Mouse (Mus musculus) lung, embryonic 16.5 days (tissue): ENCODE data around the gene Mmp24. TPM values are rescaled to one million over a fixed set of nuclear protein-coding genes. Genes with fewer than 3 reads are reported as not detected.
A peak's percentile ranks its signal among the peaks of the same experiment; 100 is the strongest.
"Not testable (repeated sequence)": the region's sequence is repeated elsewhere in the genome, so short reads cannot be mapped to it uniquely, and the experiment has no call there.

Source experiments
- ATAC-seq: fragments of 200-750 bp; cut with Nextera tagmentation; 2 replicates; pipeline ENCODE4 v1.8.0; 2017; ENCODE audit warnings: low read depth, mild to moderate bottlenecking, moderate library complexity
- H3K27ac ChIP-seq: fragments of 300-500 bp; sonication (generic); 2 replicates; pipeline ENCODE4 v1.5.1; 2014; ENCODE audit warnings: mild to moderate bottlenecking, control low read depth, low read length
- H3K27me3 ChIP-seq: fragments of 300-500 bp; sonication (generic); 2 replicates; pipeline ENCODE4 v1.6.1; 2014; ENCODE audit warnings: low read depth, low read length, mixed read lengths; ENCODE audit not compliant: control insufficient read depth, insufficient read depth
- H3K36me3 ChIP-seq: fragments of 300-500 bp; sonication (generic); 2 replicates; pipeline ENCODE4 v1.6.1; 2014; ENCODE audit warnings: low read length; ENCODE audit not compliant: control insufficient read depth, insufficient read depth
- H3K4me1 ChIP-seq: fragments of 300-500 bp; sonication (generic); replicated peaks from 2 replicates; pipeline ENCODE4 v1.6.1; 2014; ENCODE audit warnings: low read length, mixed read lengths; ENCODE audit not compliant: control insufficient read depth, insufficient read depth
- H3K4me2 ChIP-seq: fragments of 300-500 bp; sonication (generic); 2 replicates; pipeline ENCODE4 v1.6.1; 2014; ENCODE audit warnings: low read depth, low read length, control low read depth
- H3K4me3 ChIP-seq: fragments of 300-500 bp; sonication (generic); 2 replicates; pipeline ENCODE4 v1.5.1; 2014; ENCODE audit warnings: mild to moderate bottlenecking, low read length, control low read depth
- H3K9ac ChIP-seq: fragments of 300-500 bp; sonication (generic); 2 replicates; pipeline ENCODE4 v1.6.1; 2014; ENCODE audit warnings: low read length, control low read depth
- H3K9me3 ChIP-seq: fragments of 300-500 bp; sonication (generic); 2 replicates; pipeline ENCODE4 v1.6.1; 2016; ENCODE audit warnings: low read length; ENCODE audit not compliant: control insufficient read depth
- WGBS: fragments of 180-500 bp; shearing (Covaris S2); extraction: QIAGEN DNeasy Blood & Tissue Kit; methylation state at CpG from one replicate; pipeline ENCODE4 v1.1.7; 2014; 5-methylcytosine and 5-hydroxymethylcytosine counted together
- polyA plus RNA-seq: library from polyadenylated mRNA; unstranded; fragments of >200 nt; fragmentation: Nextera tagmentation; extraction: Ambion mirVana; gene quantifications from 2 replicates; pipeline ENCODE4 v1.2.1, GENCODE M21; 2015

Mmp24 gene
- polyA plus RNA-seq: 0.06 and 0.09 TPM in 2 replicates

DNA sequence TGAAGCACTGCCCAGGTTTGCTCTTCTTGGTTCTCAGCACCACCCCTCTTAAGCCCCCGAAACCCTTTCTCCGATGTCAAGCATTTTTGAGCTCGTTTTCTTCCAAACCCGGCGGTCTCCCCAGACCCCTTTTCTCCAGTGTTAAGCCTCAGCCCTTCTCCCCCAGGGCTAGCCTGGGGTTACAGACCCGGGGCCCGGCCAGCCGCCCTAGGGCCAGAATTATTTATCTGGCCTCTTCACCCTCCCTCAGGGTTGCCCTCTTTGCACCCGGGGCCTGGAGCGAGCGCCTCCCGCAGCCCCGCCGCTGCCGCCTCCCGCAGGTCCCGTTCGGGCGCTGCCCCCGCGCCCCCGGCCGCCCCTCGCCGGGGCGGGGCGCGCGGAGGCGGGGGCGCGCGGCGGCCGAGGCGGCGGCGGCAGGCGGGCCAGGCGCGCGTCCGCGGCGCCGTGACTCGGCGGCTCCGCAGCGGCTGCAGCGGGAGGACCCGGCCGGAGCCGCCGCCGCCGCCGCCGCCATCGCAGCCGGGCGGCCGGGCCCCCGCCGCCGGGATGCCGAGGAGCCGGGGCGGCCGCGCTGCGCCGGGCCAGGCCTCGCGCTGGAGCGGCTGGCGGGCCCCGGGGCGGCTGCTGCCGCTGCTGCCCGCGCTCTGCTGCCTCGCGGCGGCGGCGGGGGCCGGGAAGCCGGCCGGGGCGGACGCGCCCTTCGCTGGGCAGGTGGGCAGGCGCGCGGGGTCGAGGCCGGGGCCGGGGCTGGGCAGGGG lies at the start of gene Mmp24:
TSS of gene Mmp24 (plus strand) at position 416 of the 758 bp plus-strand sequence.
- no peaks in the 10 kb centered on the region for H3K9me3 ChIP-seq
- H3K36me3 ChIP-seq: no peaks in the 10 kb centered on the region
- no peak within 1 kb of the TSS for H3K27ac ChIP-seq
- 6% methylated on average over 20 of the region's 100 CpGs for WGBS
- peaks cover 4% of the 10 kb centered on the region; the same call in 1 of the 2 replicates for H3K4me1 ChIP-seq
- H3K27me3 ChIP-seq: peaks cover 48% of the 10 kb centered on the region
- no peak within 1 kb of the TSS for H3K9ac ChIP-seq
- peak; percentile 59; the same call in 1 of the 2 replicates for ATAC-seq
- H3K4me3 ChIP-seq: peak within 1 kb of the TSS; percentile 57
- H3K4me2 ChIP-seq: peak within 1 kb of the TSS; percentile 98

DNA sequence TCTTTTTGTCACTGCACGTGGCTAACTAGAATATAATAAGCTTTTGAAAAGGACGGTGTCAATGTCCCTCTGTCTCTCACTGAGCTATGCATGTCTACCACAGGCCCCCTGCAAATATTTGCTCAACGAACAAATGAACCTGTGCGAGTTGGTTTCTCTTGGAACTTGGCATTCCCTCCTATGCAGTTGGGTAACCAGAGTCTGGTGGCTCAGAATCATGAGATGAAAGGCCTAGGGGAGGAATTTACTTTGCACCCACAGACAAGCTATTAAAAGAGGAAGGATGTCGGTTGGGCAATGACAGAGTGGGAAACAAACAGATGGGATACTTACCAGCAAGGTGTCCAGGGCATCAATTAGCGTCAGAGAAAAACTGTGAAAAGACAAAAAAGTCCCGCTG lies 48.8 kb upstream of the Mmp24 start:
- 63% methylated on average over 7 of the region's 7 CpGs for WGBS
- Histone ChIP-seq H3K4me1 (peaks cover 6% of the 10 kb centered on the region), H3K27me3 (no peaks in the 10 kb centered on the region), H3K9me3 (no peaks in the 10 kb centered on the region), H3K4me3 (no peak overlapping the region), H3K9ac (no peak overlapping the region), H3K27ac (no peak overlapping the region), H3K4me2 (no peak overlapping the region), H3K36me3 (no peaks in the 10 kb centered on the region; the same call in 1 of the 2 replicates)
- ATAC-seq: no peak

DNA sequence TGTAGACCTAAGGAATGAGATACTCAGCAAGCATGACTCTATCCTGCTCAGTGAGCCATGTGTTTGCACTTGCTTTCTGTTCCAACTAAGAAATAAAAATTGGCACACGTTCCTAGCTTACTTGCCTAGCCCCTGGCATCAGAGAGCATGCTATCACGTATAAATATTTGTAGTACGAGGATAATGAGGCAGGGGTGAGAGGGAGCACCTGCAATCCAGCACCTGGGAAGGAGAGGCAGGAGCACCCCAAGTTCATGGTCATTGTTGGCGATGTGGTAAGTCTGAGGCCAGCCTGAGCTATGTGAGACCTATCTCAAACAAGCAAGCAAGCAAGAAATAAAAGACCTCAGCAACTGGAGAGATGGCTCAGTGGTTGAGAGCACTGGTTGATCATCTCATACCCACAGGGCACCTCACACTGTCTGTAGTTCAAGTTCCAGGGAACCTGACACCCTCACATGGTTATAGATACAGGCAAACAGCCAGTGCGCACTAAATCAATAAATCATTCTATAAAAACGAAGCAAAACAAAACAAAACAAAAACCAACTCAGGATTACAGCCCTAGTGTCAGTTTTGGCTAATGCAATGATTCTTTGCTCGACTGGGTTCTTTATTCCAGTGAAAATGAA lies 47.3 kb upstream of the Mmp24 start:
- H3K4me1 ChIP-seq: peaks cover 6% of the 10 kb centered on the region
- no peaks in the 10 kb centered on the region for H3K9me3 ChIP-seq
- H3K4me2 ChIP-seq: no peak overlapping the region; the same call in 1 of the 2 replicates
- 56% methylated on average over 7 of the region's 7 CpGs for WGBS
- H3K27me3 ChIP-seq: no peaks in the 10 kb centered on the region; the same call in 1 of the 2 replicates
- no peaks in the 10 kb centered on the region; the same call in 1 of the 2 replicates for H3K36me3 ChIP-seq
- no peak overlapping the region for H3K9ac ChIP-seq
- H3K4me3 ChIP-seq: no peak overlapping the region
- no peak overlapping the region for H3K27ac ChIP-seq
- ATAC-seq: no peak

GRCm38 (mm10) chr2:155728742-155729141 lies 46.4 kb upstream of the Mmp24 start:
- H3K4me3 ChIP-seq: peak overlapping the region; percentile 93
- no peak for ATAC-seq
- H3K9me3 ChIP-seq: no peaks in the 10 kb centered on the region
- H3K27me3 ChIP-seq: no peaks in the 10 kb centered on the region; the same call in 1 of the 2 replicates
- H3K27ac ChIP-seq: no peak overlapping the region
- peaks cover 6% of the 10 kb centered on the region for H3K4me1 ChIP-seq
- peak overlapping the region; percentile 75 for H3K4me2 ChIP-seq
- WGBS: 3% methylated on average over 15 of the region's 15 CpGs
- H3K36me3 ChIP-seq: no peaks in the 10 kb centered on the region; the same call in 1 of the 2 replicates
- peak overlapping the region; percentile 82 for H3K9ac ChIP-seq

GRCm38 (mm10) chr2:155729158-155729645 lies 45.9 kb upstream of the Mmp24 start, which contains the start of gene Edem2:
Gene Edem2, minus strand, starts transcription at chr2:155729475.
- peak; percentile 96 for ATAC-seq
- 0% methylated on average over 33 of the region's 33 CpGs for WGBS
- Histone ChIP-seq H3K4me3 (peak within 1 kb of the TSS; percentile 93), H3K27me3 (no peaks in the 10 kb centered on the region; the same call in 1 of the 2 replicates), H3K27ac (no peak within 1 kb of the TSS), H3K9ac (peak within 1 kb of the TSS; percentile 82), H3K36me3 (no peaks in the 10 kb centered on the region; the same call in 1 of the 2 replicates), H3K9me3 (no peaks in the 10 kb centered on the region), H3K4me1 (peaks cover 6% of the 10 kb centered on the region), H3K4me2 (peak within 1 kb of the TSS; percentile 75)

- Histone ChIP-seq H3K9me3 (no peaks in the 10 kb centered on the region), H3K27ac (no peak overlapping the region), H3K9ac (no peak overlapping the region), H3K4me2 (no peak overlapping the region), H3K4me1 (no peaks in the 10 kb centered on the region), H3K36me3 (no peaks in the 10 kb centered on the region), H3K27me3 (no peaks in the 10 kb centered on the region; the same call in 1 of the 2 replicates), H3K4me3 (no peak overlapping the region)
- ATAC-seq: no peak
- 49% methylated on average over 5 of the region's 5 CpGs for WGBS
Observed at GRCm38 (mm10) chr2:155735080-155735479, 40.1 kb upstream of the Mmp24 start.

GRCm38 (mm10) chr2:155735766-155736165 lies 39.4 kb upstream of the Mmp24 start, which contains the start of gene Gm17581:
Gene Gm17581, minus strand, starts transcription at chr2:155735866.
- H3K9me3 ChIP-seq, H3K9ac ChIP-seq, H3K4me3 ChIP-seq, ATAC-seq, H3K4me1 ChIP-seq, H3K36me3 ChIP-seq, H3K27me3 ChIP-seq, H3K4me2 ChIP-seq, H3K27ac ChIP-seq: not testable (repeated sequence)
- 82% methylated on average over 5 of the region's 5 CpGs for WGBS

DNA sequence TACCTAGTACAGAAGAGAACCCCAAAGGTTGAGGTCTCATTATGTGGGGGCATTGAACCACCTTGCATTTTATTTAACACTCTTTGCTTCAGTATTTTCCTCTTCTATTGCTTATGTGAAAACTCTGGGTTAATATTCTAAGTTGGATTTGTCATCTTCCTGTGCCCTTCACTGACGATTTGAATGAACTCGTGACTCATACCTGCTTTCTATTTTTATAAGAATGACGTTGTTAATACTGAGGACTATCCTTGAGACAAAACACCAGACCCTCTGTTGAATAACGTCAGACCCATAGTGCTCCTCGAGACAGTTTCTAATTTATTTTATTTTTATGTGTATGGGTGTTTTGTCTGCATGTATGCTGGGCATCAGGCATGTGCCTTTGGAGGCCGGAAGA lies 38.2 kb upstream of the Mmp24 start:
- no peak overlapping the region for H3K4me2 ChIP-seq
- no peak overlapping the region for H3K9ac ChIP-seq
- no peaks in the 10 kb centered on the region for H3K36me3 ChIP-seq
- H3K9me3 ChIP-seq: no peaks in the 10 kb centered on the region
- no peak overlapping the region for H3K4me3 ChIP-seq
- ATAC-seq: no peak
- 62% methylated on average over 6 of the region's 6 CpGs for WGBS
- no peak overlapping the region for H3K27ac ChIP-seq
- H3K27me3 ChIP-seq: no peaks in the 10 kb centered on the region; the same call in 1 of the 2 replicates
- H3K4me1 ChIP-seq: no peaks in the 10 kb centered on the region

GRCm38 (mm10) chr2:155737803-155738202 lies 37.3 kb upstream of the Mmp24 start:
- peaks cover 2% of the 10 kb centered on the region; the same call in 1 of the 2 replicates for H3K4me1 ChIP-seq
- no peak overlapping the region for H3K4me2 ChIP-seq
- 54% methylated on average over 9 of the region's 9 CpGs for WGBS
- H3K27me3 ChIP-seq: no peaks in the 10 kb centered on the region; the same call in 1 of the 2 replicates
- H3K36me3 ChIP-seq: no peaks in the 10 kb centered on the region
- ATAC-seq: no peak
- H3K9ac ChIP-seq: no peak overlapping the region
- H3K4me3 ChIP-seq: no peak overlapping the region
- H3K9me3 ChIP-seq: no peaks in the 10 kb centered on the region
- H3K27ac ChIP-seq: no peak overlapping the region
